Mouse (Mus musculus) spleen, adult 2 months (tissue): ENCODE results near the gene Csk.

ENCODE experiments used
- CTCF ChIP-seq: fragments of 200-500 bp; IDR thresholded peaks from 2 replicates; pipeline ENCODE4 v1.5.1; 2011; ENCODE audit warnings: mild to moderate bottlenecking, inconsistent platforms; ENCODE audit not compliant: insufficient read depth, insufficient read length, insufficient replicate concordance; ENCODE audit errors: extremely low read depth
- POLR2A ChIP-seq: fragments of 200-500 bp; IDR thresholded peaks from 2 replicates; pipeline ENCODE4 v1.6.1; 2011; ENCODE audit warnings: low read depth, low read length, inconsistent platforms

GRCm38 (mm10) chr9:57612587-57612986 lies 40.8 kb downstream of the Csk start:
- TF ChIP-seq CTCF = no peak
- TF ChIP-seq POLR2A = no peak
